ENCODE assay signal across 8 mouse cellular contexts in genomic region chr3:135713016-135713950, GRCm38 (mm10). TPM values are rescaled to one million over a fixed set of nuclear protein-coding genes. Genes with fewer than 3 reads are reported as not detected.
DNase-seq lines count a peak whose midpoint lies in the region; ATAC-seq and TF ChIP-seq lines count a peak whose summit lies in the region.

No protein-coding gene starts in this region.

- H3K9me3 ChIP-seq in liver, postnatal 0 days (ENCODE audit: low read length) = no peaks in the 10 kb centered on the region

- intact Hi-C loops in gastrocnemius, adult 2 months (cut with DNase I) = no loop called here

- DNase-seq in gastrocnemius, adult 2 months = no peak
- no peak for DNase-seq in gastrocnemius, postnatal 25 days
- no peak for DNase-seq in liver, postnatal 0 days
- DNase-seq in liver = no peak
- DNase-seq in MN1 (ENCODE audit: low spot score) = peak; percentile 38
- peak; percentile 56 for DNase-seq in lung, postnatal 25 days (ENCODE audit: low spot score)
- no peak for DNase-seq in thymus, adult 18-20 months
- DNase-seq in kidney, adult 18-20 months = no peak

- no peak overlapping the region for H3K9ac ChIP-seq in liver, postnatal 0 days (replicated peaks)

- H3K4me1 ChIP-seq in liver, postnatal 0 days (ENCODE audit: insufficient read depth) = peaks cover 1% of the 10 kb centered on the region; the same call in 1 of the 2 replicates

- H3K27me3 ChIP-seq in liver, postnatal 0 days (ENCODE audit: insufficient read depth, low read length) = no peaks in the 10 kb centered on the region

- H3K36me3 ChIP-seq in liver, postnatal 0 days (replicated peaks; ENCODE audit: insufficient read depth, low read length) = no peaks in the 10 kb centered on the region

- 28% methylated on average over 4 of the region's 4 CpGs for WGBS in liver, postnatal 0 days (ENCODE audit: insufficient replicate concordance)

- H3K4me3 ChIP-seq in gastrocnemius, adult 2 months = no peak overlapping the region
- no peak overlapping the region for H3K4me3 ChIP-seq in liver, postnatal 0 days (ENCODE audit: low read depth, low read length)

- H3K4me2 ChIP-seq in liver, postnatal 0 days (ENCODE audit: low read depth, low read length) = no peak overlapping the region

- no peak for TF ChIP-seq EP300 in liver, postnatal 0 days (IDR thresholded peaks at IDR 0.05; ENCODE audit: low read depth)

- H3K27ac ChIP-seq in gastrocnemius, adult 2 months = no peak overlapping the region
- no peak overlapping the region for H3K27ac ChIP-seq in liver, postnatal 0 days (ENCODE audit: low read depth)

- peak; percentile 64 for TF ChIP-seq CTCF in gastrocnemius, adult 2 months (IDR thresholded peaks at IDR 0.05)
- TF ChIP-seq CTCF in liver, postnatal 0 days (IDR thresholded peaks at IDR 0.05; ENCODE audit: low read depth) = peak; percentile 57

- no peak for ATAC-seq in liver, postnatal 0 days

RNA-seq across cellular contexts. Expression of gene Nfkb1, which starts 21.9 kb away (rescaled TPM):
- total RNA-seq in gastrocnemius, adult 2 months (2021) = 10 to 100 TPM; 19.9 to 22.1 TPM
- 10 to 100 TPM; 18.2 to 18.8 TPM for total RNA-seq in gastrocnemius, postnatal 25 days (2021)
- polyA plus RNA-seq in liver, postnatal 0 days (2015; fragmentation: Nextera tagmentation; extraction: Ambion mirVana) = 11.8 and 12.7 TPM in 2 replicates

Comparison
In these comparisons a context has a peak if more than half of its experiments do, and no peak if none do; other contexts are left out.
1. DNase-seq: peak in MN1 (single experiment) and lung, postnatal 25 days (single experiment); none in gastrocnemius, adult 2 months (single experiment), gastrocnemius, postnatal 25 days (single experiment), liver, postnatal 0 days (single experiment), liver (single experiment), thymus, adult 18-20 months (0 of 2) and kidney, adult 18-20 months (single experiment).